Mouse (Mus musculus) Muller cell, postnatal 12 days (primary cell): ENCODE measurements around the gene Arl14.
"Not testable (repeated sequence)": the region's sequence is repeated elsewhere in the genome, so short reads cannot be mapped to it uniquely, and the experiment has no call there.

Source experiments
- DNase-seq: peaks from one replicate; pipeline ENCODE4 v3.0.0-alpha.2; 2015; ENCODE audit errors: inconsistent ontology term

Arl14 gene

DNA sequence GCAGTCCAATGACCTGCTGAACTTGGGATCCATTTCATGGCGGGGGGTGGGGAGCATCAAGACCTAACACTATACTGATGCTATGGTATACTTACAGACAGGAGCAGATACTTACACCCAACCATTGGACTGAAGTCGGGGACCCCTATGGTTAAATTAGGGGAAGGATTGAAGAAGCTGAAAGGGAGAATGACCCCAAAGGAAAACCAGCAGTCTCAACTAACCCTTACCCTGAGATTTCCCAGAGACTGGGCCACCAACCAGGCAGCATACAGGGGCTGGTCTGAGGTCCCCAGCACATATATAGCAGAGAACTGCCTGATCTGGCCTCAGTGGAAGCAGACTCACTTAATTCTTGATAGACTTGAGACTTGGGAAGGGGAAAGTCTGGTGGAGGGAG lies 10.0 kb upstream of the Arl14 start:
- DNase-seq, result no peak

DNA sequence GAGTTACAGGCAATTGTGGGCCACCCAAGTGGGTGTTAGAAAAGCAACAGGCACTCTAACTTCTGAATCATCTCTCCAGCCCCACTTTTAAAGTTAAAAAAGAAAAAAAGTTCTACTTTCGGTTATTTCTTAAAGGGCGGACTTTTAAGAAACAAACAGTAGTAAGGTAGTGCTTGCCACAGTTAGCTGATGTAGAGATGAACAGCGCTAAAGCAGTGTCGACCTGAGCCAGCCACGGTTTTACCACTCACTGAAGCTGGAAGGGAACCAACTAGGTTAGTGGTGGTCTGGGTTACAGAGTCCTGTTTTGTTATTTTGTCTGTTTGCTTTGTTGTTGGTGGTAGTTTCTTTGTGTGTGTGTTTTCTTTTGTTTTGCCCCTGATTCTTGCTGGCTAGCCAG lies 8.8 kb upstream of the Arl14 start:
- DNase-seq, result no peak

DNA sequence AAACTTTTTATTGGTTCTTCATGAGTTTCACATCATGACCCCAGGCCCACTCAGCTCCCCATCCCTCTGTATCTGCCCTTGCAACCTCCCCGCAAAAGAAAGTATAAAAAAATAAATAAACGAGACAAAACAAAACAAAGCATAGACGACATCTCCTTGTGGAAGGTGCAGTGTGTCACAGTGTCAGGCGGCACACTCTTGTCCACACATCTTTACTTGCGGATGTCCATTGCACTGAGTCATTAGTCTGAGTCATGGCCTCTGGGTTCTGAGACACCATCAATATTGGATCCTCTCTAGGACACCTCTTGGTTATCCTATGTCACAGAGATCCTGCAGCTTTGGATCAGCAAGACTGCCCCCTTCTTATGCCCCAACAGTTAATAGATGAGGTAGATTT lies 7.7 kb upstream of the Arl14 start:
- DNase-seq, result no peak

DNA sequence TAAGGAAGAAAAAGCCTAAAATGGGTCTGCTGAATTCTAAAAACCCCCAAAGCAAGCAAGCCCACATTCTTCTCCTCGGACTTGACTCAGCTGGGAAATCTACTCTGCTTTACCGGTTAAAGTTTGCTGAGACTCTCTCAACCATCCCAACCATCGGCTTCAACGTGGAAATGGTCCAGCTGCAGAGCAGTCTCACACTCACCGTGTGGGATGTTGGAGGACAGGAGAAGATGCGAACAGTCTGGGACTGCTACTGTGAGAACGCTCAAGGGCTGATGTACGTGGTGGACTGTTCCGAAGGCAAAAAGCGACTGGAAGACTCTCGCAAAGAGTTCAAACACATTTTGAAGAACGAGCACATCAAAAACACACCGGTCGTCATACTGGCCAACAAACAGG lies 282 bp downstream of the Arl14 start:
- DNase-seq, result no peak

DNA sequence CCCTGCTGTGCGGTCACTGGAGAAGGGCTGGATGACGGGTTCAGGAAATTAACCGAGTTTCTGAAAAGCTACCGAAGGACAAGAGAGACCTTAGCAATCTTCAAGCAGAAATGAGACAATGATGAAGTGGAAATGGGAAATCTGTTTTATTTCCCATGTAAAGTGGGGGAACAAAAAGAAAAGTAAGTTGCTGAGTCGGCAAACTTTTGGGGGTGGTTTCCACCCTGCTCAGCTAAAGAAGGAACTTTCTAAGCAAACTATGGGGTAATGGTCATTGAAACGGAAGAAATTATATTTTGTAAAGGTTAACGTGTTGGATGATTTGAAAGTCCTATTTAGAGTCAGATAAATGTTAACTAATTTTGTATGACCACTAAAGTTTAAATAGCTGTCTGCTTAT lies 768 bp downstream of the Arl14 start:
- no peak for DNase-seq

DNA sequence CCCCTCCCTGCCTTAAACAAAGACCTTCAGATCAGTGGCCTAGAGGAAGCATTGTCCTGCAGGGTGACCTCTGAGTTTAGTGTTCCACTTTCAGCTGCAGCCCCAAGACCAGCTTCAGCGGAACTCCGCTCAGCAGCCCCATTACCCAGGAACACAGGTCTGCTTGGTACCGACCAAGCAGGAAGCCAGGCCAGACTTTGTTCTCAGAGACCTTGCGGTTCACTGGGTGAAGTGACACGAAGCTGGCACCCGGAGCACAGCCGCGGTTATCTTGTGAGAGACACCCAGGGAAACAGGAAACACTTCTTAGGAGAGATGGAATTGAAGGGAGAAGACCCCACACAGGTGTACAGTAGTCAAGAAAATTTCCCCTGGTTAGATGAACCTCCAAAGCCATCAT lies 1.4 kb downstream of the Arl14 start:
- DNase-seq, result no peak

DNA sequence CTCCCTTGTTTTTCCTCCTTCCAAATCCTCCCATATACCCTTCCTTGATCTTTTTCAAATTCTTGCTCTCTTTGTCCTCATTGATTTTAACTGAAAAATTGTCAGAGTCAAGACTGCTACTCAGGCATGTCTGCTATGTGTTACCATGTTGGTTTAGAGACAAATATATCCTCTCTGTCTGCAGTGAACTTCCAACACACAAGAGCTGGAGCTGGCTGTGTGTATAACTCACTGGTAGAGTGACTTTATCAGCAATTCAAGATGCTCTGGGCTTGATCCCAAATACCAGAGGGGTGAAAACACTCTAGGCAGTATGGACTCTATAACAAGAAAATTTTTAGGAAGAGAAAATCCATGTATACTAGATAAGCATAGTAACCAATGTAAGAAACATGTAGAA lies 2.8 kb downstream of the Arl14 start:
- DNase-seq, result no peak

DNA sequence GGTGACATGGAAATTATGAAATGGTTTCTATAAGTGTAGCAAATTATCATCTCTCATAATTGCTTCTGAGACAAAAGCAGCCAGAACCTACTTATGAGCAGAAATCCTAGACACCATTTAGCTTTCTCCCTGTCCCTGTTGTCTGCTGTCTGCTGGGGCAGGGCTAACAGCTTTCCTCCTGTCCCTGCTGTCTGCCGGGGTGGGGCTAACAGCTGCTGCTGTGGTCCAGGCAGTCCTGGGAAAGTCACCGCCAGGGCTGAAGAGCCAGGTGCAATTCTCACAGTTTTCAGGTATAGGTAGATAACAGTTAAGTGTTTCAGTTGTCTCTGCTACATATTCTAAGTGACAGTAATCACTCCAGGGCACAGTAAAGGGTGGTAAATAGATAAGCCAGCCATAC lies 4.3 kb downstream of the Arl14 start:
- no peak for DNase-seq

DNA sequence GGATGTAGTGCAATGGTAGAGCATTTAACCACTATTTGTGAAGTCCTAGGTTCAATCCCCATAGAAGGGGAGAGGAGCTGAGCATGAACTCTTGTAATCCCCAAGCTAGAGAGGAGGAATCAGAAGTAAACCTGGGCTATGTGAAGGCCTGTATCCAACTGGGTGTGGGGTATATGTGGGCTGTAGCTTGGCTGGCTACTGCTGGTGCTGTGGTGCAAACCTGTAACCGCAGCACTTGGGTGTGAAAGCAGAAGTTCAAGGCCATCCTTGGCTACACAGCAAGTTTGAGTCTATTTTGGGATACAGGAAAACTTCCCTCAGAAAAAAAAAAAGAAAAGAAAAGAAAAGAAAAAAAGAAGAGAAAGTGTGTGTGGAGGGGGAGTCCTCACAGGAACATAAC lies 5.8 kb downstream of the Arl14 start:
- no peak for DNase-seq

DNA sequence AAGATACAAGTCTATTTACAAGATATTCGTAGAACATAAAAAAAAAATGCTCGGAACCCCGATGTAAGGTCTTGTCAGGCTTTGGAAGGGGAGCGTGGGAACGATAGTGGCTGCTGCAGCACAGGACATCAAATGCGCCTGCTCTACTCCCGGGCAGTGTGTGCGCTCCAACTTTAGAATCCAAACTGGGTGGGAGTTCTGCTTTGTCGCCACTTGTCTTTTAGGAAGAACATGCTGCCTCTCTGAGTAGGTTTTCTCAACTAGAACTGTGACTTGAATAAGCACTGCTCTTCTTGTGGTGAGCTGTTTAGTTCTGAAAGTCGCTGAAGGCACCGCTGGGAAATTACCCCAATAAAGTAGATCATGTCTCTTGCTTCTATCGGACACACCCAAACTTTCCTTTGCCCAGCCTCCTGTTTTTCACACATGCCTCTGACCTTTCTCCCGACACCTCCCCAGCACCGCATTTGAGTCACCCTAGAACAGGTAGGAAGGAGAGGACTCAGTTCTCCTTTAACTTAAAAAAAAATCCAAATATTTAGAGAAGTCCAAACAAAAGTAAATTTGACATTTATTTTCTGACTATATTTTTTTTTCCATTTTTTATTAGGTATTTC lies 9.4 kb downstream of the Arl14 start:
- DNase-seq, result no peak

DNA sequence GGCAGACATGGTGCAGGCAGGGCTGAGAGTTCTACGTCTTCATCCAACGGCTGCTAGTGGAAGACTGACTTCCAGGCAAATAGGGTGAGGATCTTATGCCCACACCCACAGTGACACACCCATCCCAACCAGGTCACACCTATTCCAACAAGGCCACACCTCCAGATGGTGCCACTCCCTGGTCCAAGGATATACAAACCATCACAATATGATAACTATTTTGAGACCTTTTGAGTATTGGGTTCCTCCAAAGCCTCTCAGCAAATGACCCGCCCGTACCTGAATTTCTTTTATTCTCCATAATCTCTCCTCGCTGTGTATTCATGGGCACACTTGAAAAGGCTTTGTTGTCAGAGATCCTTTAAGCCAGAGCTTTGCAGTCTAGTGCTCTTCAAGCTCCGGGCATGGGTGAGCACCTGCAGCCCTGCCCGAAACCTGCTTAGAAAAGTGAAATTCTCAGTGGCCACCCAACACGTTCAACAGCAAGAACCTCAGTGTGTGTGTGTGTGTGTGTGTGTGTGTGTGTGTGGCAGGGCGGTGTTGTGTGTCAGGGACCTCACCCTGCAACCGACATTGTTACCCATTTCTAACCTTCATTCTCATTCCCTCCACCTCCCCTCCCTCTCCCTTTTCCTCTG lies 11.5 kb downstream of the Arl14 start:
- not testable (repeated sequence) for DNase-seq

DNA sequence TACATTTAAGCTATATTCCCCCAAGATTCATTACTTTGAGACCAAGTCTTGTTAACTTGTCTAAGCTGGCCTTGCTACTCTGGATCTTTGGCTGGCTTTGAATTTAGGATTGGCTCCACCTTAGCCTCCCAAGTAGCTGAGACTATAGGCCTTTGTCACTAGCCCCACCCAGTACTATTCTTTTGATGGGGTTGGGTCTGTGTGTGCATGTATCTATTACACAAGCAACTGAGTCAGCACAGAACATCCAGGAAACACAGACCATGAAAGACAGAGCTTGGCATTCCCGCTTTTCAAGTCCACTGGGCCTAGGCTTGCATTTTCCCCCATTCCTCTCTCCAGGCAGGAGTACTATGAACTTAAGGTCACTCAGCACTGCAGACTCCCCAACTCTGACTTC lies 12.3 kb downstream of the Arl14 start:
- DNase-seq, result no peak

DNA sequence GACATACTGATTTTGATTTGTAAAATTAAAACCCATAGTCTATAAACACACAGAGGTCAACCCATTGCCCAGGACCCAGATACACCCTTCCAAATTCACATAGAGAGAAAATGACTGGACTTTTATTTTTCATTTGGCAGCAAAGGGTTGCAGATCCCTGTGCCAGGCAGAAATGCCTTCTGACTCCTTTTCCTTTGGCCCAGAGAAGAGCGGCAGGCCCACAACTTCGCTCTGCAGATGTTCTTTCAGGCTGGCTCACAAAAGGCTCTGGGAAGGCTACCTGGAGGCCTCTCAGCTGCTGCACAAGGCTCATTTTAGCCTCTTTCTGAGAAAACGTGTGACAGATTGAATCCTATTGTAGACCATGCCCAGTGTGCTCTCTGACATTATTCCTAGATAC lies 13.6 kb downstream of the Arl14 start:
- DNase-seq, result no peak

DNA sequence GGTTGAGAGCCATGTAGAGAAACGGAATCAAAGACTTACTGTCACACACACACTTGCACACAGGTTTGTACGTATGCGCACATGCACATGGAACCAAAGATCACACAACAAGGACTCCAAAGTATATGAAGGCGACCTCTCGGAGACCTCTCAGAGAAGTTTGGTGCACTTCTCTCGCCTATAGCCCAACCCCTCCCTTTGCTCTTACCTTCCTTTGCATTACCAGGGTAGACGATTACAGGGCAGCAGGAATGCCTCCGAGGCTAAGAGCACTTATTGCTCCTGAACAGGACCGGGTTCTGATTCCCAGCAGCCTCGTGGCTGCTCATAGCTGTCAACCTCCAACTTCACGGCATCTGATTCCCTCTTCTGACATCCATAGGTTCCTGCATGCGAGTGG lies 14.3 kb downstream of the Arl14 start:
- DNase-seq, result no peak

DNA sequence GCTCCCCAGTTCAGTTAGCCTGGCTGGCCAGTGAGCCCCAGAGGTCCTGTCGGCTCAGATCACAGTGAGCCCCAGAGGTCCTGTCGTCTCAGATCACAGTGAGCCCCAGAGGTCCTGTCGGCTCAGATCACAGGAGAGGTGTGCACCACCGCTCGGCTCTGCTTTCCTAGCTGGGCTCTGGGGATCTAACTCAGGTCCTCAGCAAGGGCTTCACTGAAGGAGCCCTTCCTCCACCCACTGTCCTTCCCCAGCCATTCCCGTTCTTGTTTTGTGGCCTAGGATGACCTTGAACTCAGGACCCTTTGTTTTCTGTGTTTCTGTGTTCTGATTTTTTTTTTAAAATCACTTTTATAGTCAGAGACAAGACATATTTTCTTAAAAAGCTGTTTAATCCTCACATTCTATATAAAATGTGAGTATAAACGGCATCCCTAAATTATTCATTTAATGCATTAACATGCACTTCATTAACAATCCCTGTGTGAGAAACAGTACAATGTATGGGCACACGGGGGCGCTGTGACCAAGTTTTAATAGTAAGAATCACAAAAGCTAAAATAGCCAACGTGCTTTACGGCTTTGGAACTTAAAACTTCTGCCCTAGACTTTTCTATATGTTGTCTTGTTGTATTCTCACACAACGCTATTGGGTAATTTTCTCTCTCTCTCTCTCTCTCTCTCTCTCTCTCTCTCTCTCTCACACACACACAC lies 16.1 kb downstream of the Arl14 start:
- peak; percentile 32 for DNase-seq

DNA sequence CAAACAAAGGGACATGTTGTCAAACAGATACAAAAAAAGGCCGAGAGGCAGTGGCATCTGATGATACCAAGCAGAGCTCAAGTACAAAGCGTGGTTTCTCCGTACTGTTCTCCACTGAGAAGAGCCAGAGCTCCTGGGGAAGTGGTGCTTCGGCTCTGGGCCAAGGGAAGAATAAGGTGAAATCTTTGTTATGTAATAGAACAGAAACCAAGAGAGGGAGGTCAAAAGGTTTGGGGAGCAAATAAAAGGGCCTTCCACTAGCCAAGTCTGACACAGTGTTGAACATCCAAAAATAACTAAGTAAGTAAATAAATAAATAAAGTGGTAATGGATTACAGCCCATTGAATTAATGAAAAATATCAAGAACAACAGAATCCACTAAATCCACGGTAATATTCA lies 17.0 kb downstream of the Arl14 start:
- no peak for DNase-seq

DNA sequence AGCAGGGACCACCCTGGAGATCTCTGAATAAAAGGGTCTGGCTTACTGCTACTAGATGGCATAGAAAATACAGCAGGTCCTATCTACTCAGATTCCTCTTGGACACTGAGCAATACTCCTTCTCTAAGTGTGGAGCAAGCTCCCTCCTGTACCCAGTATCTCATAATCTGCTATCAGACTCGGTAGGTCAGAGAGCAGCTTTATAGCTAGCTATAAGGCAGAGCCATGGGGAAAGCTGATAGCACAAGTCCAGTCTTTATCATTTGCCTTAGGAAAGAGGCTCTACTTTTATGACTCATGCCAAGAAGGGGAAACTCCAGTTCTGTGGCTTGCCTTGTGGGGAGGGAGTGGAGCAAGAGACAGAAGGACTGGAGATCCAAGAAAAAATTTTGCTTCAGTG lies 18.8 kb downstream of the Arl14 start:
- no peak for DNase-seq

DNA sequence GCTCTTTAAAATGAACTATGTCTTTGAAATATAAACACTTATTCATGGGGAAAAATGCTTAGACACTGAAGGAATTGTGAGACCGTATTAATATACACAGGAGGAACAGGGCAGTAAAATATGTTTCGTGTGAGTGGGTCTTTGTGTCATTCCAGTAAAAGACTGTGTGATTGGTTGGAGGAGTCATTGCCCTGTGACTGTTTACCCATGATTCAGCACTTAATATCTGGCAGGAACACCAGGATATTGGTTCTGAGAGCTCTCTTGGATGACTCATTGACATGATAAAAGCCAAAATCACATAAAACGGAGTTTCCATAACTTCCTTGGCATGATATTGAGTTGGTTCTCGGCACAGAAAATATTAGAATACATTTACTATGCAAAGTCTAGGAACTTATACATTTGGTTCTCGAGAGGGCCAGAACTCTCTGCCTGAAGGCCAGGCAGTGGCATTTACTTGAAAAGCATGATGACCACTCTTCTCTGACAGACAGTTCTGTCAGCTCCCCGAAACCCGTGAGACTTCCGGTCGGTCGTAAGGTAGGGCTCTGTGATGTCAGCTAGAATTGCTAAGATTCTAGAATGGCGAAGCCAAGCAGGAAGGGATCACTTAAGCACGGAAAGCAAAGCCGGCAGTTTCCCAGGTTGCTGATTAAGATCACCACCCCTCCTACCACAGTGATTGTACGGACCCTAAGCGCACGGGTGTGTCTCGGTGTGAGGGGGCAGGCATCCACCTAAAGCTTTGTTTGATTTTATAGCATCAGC lies 31.1 kb downstream of the Arl14 start:
- DNase-seq, result no peak

DNA sequence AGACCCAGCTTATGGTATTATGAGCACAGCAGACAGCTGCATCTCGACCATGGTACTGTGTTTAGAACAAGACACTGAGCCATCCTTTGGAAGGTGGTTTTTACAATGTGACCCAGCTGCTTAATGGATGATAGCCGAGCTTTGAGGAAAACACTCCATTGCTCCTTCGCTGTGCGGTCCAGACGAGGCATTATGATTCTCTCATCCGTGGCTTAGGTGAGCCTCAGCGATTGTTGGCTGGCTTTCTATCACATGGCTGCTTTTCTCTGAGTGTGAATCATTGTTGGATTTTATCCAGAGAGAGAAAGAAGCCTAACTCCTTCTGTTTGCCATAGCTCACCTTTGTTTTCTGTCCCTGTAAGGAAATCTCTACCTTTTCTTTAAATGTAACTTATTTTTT lies 32.5 kb downstream of the Arl14 start:
- no peak for DNase-seq

DNA sequence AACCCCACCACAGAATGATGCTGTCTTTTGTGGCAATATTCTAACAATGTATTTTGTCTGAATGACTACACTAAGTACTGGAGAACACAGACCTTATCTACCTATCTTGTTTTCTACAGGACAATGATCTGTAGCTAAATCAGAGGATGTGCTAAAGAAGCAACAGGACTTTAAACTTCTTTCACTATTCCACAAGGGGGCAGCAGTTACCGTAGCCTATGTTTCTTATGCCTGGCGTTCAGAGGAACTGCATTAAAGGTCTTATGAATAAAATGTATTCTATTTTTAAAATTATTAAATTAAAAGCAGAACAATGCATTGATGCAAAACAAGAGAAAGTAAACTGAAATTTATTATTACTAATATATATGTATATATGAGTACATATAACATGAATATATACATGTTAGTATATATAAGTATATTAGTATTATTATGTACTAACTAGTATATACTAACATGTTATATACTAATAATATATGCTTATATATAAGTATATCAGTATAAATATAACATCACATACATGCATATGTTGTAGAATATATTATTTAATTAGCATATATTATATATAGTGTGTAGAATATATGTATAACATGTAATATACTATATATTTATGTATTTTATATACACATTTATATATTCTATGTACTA lies 35.0 kb downstream of the Arl14 start:
- DNase-seq, result peak; percentile 43

DNA sequence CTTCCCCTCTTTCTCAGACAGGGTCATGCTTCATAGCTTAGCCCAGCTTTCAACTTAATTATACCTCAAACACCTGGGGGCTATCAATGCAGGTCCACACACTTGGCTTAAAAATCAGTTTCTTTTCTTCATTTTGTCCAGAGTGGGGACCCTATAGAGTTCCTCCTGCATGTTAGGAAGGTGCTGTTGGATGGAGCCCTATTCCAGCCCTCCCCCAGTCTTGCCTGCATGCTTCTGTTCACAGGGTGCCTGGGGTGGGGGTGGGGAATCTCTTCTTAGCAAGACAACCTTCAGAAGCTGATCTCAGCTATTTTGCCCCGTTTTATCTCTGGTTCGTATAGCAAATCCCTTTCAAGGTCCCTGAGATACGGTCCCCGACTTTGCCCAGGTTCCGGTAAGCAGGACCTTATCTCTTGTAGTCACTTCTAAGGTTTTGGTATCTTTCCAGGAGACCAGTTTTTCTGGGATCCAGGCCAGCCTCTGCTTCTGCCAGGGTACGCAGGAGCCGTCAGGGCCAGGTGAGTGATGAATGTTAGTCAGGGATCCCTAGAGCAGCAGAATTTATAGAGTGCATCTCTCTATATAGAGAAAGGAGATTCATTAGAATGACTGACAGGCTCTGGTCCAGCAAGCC lies 40.9 kb downstream of the Arl14 start:
- DNase-seq, result no peak

DNA sequence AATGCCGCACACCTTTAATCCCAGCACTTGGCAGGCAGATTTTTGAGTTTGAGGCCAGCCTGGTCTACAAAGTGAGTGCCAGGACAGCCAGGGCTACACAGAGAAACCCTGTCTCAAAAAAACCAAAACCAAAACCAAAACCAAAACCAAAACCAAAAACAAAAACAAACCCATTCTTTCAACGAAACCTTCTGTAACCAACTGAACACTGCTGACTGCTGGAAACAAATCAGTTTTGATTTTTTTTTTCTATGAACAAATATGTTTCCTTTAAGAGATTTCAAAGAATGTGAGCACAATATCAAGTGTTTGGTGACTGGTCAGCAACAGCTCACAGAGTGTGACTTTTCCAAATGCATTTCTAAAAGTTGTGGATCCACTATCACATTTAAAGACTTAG lies 42.1 kb downstream of the Arl14 start:
- not testable (repeated sequence) for DNase-seq
